Mouse (Mus musculus) urinary bladder, postnatal 36 days (tissue): Measurements from ENCODE around the gene Fsd2.

ENCODE experiments used
- DNase-seq, 2 experiments: peaks; one replicate each; pipeline ENCODE4 v3.0.0; 2022; ENCODE audit warnings: low spot score in 2 of 2, mixed read lengths in 1 of 2

Gene Fsd2

GRCm38 (mm10) chr7:81542934-81543333 is 23.8 kb downstream of the Fsd2 start:
- no peak for DNase-seq

GRCm38 (mm10) chr7:81541924-81542524 is 24.7 kb downstream of the Fsd2 start:
- DNase-seq: peak in 1 of 2 experiments; percentile 75

- no peak for DNase-seq
These were observed 25.7 kb downstream of the Fsd2 start for GRCm38 (mm10) chr7:81540999-81541398.

GRCm38 (mm10) chr7:81539565-81539964 is 27.2 kb downstream of the Fsd2 start:
- DNase-seq: no peak

GRCm38 (mm10) chr7:81538070-81538675 is 28.6 kb downstream of the Fsd2 start:
- no peak for DNase-seq

GRCm38 (mm10) chr7:81536478-81536877 is 30.3 kb downstream of the Fsd2 start:
- DNase-seq: no peak

GRCm38 (mm10) chr7:81531462-81531861 is 35.3 kb downstream of the Fsd2 start:
- DNase-seq: no peak

GRCm38 (mm10) chr7:81528918-81529317 is 37.8 kb downstream of the Fsd2 start:
- no peak for DNase-seq

GRCm38 (mm10) chr7:81523663-81524017 is 43.1 kb downstream of the Fsd2 start:
- no peak for DNase-seq

- peak; percentile 78 to 87 for DNase-seq
These were observed 43.6 kb downstream of the Fsd2 start for GRCm38 (mm10) chr7:81523008-81523662.

GRCm38 (mm10) chr7:81516154-81517030 is 50.4 kb downstream of the Fsd2 start:
- DNase-seq: no peak

- DNase-seq: no peak
These were observed 51.7 kb downstream of the Fsd2 start for GRCm38 (mm10) chr7:81514906-81515590.

GRCm38 (mm10) chr7:81501050-81501449 is 65.7 kb downstream of the Fsd2 start:
- no peak for DNase-seq

GRCm38 (mm10) chr7:81498181-81498580 is 68.6 kb downstream of the Fsd2 start, which contains the start of gene BC048679:
Gene BC048679 (minus strand): TSS chr7:81498281.
- no peak for DNase-seq

- DNase-seq: no peak
These were observed 69.6 kb downstream of the Fsd2 start for GRCm38 (mm10) chr7:81497171-81497570.

GRCm38 (mm10) chr7:81493331-81494021 is 73.3 kb downstream of the Fsd2 start, which contains the start of gene Ap3b2:
Gene Ap3b2 (minus strand): TSS chr7:81493925.
- DNase-seq: peak; percentile 49 to 50

- DNase-seq: no peak
These were observed 74.1 kb downstream of the Fsd2 start for GRCm38 (mm10) chr7:81492628-81493027.

GRCm38 (mm10) chr7:81489649-81490048 is 77.1 kb downstream of the Fsd2 start:
- no peak for DNase-seq
